Mouse (Mus musculus): ENCODE data around the gene Lin54.

GRCm38 (mm10) chr5:100428734-100429343 is 71.6 kb downstream of the Lin54 start:
- TF ChIP-seq CTCF (IDR thresholded peaks at IDR 0.05; ENCODE audit: insufficient read depth, low read depth, low read length), result no peak
- no peak for TF ChIP-seq POLR2A (IDR thresholded peaks at IDR 0.05; ENCODE audit: insufficient read depth, low read depth, low read length)
